Mouse (Mus musculus) 3134 (cell line): Measurements from ENCODE around the gene Fgf8.

ENCODE experiments used
- DNase-seq: peaks from one replicate; pipeline ENCODE4 v3.0.0-alpha.2; 2011; ENCODE audit warnings: low spot score; ENCODE audit not compliant: insufficient read length; ENCODE audit errors: extremely low read depth

Gene Fgf8

DNA sequence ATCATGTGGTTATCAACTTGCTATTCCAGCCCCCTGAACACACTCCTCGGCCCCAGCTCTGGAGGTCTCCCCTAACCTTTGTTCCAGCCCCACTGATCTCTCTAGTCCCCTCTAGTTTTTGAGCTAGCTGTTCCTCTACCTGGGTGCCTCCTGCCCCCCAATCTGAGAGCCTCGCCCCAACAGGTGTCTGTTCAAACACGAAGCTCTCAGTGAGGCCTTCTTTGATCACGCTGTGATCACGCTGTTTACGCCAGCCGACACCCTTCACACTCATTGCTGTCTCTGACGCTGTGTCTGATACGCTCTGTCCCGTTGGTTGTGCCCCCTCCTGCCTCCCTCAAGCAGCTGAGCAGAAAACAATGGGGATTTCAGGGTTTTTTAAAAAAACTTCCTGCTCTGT, 9.2 kb downstream of the Fgf8 start:
- no peak for DNase-seq

DNA sequence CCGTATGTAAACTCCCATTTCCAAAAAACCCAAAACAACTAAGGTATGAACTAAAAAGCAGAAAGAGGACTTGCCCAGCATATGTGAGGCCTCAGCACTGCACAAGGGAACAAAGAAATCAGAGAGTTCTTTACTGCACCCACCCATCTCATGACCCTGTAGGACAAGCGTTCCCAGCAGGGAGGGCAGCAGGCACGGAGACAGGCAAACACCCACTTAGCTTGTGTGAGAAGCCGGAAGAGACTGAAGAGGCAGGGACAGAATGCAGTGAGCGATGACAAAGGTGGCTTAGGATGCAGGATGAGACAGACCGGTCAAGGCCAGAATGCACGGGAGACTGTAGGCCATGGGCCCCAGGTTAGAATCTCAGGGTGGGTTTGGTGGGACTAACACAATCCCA, 11.1 kb downstream of the Fgf8 start:
- DNase-seq, result no peak

DNA sequence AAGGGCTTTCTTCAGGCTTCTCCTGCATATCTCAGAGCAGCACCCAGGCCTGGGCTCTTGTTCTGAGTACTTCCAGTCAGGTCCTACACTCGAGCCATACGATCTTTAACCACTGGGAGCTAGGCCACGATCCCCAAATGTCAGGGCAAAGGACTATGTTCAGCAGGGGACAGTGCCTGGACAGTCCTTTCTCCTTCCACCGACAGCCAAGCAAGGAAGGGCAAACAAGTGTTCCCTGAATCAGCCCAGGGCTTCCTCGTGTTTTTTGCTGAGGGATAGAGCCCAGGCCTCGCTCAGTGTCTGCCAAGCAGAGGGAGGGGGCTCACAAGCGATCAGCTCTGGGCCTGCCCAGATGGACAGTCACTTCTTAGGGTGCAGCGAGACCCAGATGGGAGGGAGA, 12.7 kb downstream of the Fgf8 start:
- no peak for DNase-seq

DNA sequence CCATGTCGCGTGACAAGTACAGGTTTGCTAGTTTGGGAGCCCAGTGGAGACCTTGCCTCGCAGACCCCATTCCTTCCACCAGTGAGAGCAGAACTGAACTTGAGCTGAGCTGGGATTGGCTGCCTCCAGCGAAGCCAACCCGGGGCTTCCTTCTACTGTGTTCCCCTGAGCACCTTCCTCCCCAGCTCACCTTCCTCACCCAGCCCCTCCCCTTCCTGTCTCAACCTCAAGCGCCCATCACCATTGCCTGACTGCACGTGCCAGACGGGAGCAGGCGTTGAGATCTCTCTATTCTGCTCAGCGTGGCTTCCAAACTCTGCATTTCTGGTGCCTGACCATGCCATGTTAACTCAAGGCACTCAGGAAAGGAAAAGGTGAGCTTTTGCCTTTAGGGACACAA, 15.5 kb downstream of the Fgf8 start:
- DNase-seq, result no peak

DNA sequence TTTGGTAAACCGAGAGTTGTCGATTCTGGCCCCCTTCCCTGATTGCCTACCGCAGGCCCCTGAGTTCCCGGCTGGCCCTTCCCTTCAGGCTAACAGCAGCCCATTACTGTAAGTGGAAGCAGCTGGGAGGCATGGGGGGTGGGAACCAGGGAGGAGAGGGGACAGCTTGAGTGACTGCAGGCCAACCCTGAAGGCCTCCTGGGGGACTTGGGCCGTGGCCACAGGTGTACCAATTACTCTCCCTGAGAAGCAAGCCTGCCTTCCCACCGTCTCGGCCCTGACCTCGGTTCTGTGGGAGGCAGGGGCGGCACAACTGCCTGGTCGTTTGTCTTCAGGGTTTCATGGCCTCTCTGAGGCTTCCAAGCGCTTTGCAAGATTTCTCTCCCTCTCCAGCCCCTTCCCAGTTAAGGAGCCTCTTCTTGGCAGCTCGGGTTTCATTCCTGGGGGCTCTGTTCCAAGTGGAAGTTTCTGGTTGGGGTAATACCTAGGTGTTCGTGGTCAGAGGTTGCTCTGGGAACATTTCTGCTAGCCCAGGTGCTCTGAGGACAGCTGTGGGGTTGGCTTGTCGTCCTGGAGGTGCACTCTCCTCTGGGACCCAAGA, 16.9 kb downstream of the Fgf8 start:
- DNase-seq, result no peak

DNA sequence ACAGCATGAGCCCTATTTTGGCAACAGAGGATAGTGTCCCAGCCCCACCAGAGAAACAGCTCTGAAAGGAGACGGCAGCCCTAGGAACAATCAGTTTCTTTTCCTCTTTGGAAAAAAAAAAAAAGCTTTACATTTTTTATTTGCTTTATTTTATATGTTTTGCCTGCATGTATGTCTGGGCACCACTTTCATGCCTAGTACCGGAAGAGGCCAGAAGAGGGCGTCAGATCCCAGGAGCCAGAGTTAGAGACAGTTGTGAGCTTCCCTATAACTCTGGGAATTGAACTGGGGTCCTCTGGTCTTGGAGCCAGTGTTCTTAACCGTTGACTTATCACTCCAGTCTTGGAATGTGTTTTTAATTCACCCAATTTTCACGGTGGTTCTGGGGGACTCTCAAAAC, 20.5 kb downstream of the Fgf8 start:
- no peak for DNase-seq

DNA sequence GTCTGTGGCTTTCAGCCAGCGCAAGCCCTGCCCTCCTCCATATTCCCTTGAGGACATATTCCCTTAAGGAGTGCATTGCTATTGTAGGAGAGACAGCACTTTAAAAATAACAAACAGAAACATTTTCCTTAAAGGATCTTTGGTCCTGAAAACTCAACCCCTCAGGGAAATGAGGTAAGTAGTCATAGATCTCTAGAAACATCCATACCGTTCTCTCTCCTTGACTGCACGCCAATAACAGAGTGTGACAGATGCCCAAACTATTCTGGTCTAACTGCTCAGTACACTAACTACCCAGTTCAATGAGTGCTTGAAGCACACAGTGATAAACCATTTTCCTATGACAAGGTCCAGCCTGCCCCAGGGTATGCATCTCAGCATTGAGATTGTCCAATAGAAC, 24.4 kb downstream of the Fgf8 start:
- no peak for DNase-seq

DNA sequence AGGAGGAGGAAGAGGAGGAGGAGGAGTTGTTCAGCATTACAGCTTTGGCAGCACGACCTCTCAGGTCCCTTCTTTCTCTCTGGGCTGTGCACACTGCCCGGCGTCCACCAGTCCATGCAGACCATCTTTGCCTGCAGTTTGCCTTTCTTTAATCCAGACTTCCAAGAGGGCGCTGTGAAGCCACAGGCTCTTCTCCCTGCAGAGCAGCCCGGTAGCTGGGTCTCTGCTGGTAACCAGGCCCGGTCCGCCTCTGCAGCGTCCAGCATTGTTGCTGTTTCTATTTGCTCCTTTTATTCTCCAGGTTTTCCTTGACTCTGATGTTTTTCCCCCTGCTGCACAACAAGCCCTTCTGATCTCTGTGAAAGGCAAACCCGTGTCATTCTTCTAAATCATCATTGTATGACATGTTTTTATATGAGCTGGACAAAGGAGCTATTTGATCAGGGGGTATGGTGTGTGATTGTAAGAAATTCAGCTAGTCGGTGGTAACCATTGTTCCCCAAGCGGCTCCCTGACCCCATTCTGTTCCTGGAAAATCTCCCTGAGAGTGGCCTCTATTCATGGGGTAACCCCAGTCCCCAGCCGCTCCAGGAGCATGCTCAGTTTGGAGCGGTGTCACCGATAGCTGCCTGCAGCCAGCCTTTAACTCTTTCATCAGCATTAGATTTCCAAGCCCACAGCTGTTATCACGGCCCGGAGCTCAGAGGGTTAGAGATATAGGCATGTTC, 25.1 kb downstream of the Fgf8 start:
- no peak for DNase-seq

DNA sequence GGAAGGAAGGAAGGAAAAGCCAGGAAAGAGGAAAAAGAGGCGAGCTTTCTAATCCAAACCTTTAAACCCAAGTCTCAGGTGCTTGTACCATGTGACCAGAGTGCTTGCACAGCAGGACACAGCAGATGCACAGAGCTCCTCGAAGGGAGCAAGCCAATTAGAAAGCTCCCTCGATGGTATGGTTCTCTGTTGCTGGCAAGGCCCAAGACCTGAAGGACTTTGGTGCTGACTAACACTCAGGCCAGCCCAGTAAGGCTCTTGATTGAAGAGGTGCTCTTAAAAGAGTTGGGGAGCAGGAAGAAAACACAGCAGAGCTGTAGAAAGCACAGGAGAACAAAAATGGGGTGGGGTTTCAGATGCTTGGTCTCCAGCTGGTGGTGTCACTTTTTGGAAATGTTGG, 34.0 kb downstream of the Fgf8 start:
- DNase-seq, result no peak

DNA sequence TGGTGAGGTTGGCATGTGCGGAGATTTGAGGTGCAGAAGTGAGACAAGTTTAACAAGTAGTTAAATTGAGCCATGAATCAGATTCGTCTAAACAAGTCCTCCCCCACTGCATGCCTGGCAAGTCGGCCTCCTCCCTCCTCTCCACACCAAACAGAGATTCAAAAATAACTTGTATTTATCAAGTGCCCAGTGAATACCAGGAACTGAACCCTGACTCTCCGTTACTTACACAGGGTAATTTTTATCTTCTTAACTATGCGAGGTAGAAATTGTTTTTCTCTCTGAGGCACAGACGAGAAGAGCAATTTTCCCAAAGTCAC, 46.5 kb downstream of the Fgf8 start:
- no peak for DNase-seq

DNA sequence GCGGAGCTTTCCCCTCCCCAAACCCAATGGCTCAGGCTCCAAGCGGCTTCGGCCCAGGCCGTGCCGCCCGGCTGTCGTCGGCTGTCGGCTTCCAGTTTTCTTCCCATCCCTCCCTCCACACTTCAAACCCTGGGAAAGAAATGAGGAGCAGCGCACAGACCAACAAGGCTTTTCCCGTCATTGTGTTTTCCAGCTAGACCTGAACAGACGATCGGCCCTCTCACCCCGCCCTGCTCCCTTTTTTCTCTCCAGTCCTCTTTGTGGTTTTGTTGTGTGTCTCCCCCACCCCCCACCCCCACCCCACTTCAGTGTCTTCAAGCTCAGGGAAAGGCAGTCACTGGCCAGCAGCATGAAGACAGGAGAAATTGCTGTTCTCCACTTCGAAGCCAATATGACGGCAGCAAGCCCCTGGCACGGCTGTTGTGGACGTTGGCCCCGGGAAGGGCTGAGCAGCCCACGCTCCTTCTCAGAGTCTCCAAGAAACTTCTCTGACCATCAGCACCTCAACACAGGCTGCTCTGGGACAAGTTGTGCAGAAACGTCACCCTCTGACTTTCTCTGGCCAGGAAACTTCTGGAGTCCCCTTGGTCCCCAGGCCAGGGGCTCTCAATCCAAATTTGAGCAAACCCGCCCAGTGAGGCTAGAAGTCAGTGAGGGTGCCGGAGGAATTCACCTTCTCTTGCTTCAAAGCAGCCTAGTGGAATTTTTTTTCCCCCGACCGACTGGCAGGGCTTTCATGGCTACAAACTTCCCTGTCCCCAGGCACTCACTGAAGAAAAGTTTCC, 47.0 kb downstream of the Fgf8 start:
- DNase-seq, result no peak

DNA sequence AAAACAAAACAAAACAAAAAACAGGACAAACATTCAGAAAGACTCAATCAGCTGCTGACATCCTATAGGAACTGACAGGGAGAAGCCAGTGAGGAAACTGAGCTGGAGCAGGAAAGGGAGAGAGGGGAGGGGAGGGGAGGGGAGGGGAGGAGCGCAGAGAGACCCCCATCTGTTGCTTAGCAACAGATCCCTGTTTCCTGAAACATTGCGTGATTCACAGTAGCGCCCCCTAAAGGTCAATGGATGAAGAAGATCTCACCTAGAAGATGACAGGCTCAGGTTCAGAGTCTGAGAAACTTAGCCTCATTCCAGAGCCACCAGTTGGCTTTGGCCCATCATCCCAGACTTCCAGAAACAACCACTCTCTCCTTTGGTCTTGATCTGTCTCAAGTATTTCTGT, 48.7 kb downstream of the Fgf8 start:
- no peak for DNase-seq

DNA sequence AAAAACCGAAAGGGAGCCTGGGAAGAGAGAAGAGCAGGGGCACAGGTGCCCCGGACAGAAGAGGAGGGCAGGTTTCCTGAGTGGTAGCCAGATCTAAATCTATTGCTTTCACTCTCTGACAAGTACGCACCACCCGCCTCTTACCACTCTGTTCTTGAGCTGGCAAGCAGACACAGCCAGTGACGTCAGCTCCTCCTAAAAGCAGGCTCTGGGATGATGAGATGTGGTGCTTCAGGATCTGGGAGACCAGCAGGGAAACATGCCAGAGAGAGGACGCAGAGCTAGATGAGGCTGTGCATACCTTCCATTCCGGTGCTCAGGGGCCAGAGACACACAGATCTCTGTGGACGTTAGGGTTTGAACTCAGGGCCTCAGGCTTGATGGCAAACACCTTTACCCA, 50.5 kb downstream of the Fgf8 start:
- DNase-seq, result no peak

DNA sequence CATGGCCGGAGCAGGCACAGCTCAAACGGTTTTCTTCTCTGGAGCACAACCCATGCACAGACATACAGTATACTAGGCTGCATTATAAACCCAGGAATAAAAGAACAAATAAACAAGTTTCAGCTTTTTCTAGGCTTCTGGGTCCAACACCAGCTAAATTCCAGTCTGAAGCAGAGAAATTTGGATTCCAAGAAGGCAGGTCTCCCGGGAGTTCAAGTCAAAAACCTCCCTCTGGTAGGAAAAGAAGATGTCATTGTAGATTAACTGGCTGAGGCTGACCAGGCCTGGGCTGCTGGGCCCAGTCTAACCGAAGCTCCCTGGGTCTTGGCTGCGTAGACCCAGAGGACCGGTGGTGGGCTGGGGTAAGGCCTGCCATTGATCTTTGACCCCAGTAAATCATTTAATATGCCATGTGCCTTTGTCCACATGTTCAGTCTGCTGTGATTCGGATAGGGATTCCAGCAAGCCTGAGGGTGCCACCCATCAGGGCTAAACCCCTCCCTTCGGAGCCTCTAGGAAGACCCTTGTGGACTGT, 51.6 kb downstream of the Fgf8 start:
- no peak for DNase-seq

DNA sequence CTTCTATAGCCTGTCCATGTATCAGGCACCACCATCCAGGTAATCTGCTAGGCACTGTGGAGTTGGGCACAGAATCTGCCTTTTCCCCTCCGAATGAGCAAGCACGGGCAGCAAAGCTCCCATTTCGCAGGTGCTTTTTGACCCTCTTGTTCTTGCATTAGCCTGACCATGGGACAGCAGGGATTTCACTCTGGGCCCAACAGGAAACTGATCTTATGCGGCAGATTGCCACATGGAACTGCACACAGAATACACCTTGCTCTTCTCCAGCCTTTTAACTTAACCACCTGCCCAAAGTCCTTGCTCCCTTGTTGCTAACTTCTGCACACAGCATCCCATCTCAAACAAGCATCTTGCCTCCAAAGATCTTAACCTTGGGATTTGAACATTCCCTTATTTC, 55.7 kb downstream of the Fgf8 start:
- DNase-seq, result no peak
